Mouse (Mus musculus) embryonic fibroblast, embryonic 13.5 days (primary cell): Measurements from ENCODE around the gene Dnase2b.

Experiments
- CTCF ChIP-seq: IDR thresholded peaks from 2 replicates; pipeline ENCODE4 v1.5.1; 2011; ENCODE audit warnings: mild to moderate bottlenecking, control low read depth, low read length, moderate library complexity, borderline replicate concordance; ENCODE audit not compliant: insufficient read depth
- POLR2A ChIP-seq: IDR thresholded peaks from 2 replicates; pipeline ENCODE4 v1.6.1; 2011; ENCODE audit warnings: low read depth, mild to moderate bottlenecking, control low read depth, low read length, moderate library complexity

GRCm38 (mm10) chr3:146615496-146615895 lies at the start of gene Dnase2b:
- TF ChIP-seq POLR2A (no peak), CTCF (no peak)
